Mouse (Mus musculus) bone marrow, adult 2 months (tissue): ENCODE data around the gene Taok3.

Source experiments
- CTCF ChIP-seq: fragments of 200-500 bp; IDR thresholded peaks from 2 replicates; pipeline ENCODE4 v1.5.1; 2011; ENCODE audit warnings: low read length, control low read depth; ENCODE audit not compliant: control insufficient read depth, insufficient read depth
- POLR2A ChIP-seq: fragments of 200-500 bp; IDR thresholded peaks from 2 replicates; pipeline ENCODE4 v1.6.1; 2011; ENCODE audit warnings: low read depth, mild to moderate bottlenecking, control low read depth, low read length, borderline replicate concordance; ENCODE audit not compliant: control insufficient read depth

DNA sequence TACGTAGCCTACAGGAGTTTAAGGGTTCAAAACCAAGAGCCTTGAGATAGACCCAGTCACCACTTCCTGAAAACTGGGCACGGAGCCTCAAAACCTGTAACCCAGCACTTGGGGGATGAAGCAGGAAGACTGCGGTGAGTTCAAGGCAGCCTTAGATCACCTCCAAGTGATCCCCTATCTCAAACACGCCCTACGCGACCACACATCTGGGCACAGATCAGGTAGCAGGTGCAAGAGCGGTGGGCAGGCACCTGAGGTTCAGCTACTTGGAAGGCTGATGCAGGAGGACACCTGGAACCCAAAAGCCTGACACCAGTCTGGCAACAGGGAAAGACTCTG is 8.2 kb upstream of the Taok3 start:
- no peak for TF ChIP-seq CTCF
- no peak for TF ChIP-seq POLR2A
